Mouse (Mus musculus) frontal cortex, adult (tissue): ENCODE measurements around the gene Ctss.
A peak's percentile ranks its signal among the peaks of the same experiment; 100 is the strongest.
"Not testable (repeated sequence)": the region's sequence is repeated elsewhere in the genome, so short reads cannot be mapped to it uniquely, and the experiment has no call there.

Experiments
- ATAC-seq: cut with Nextera tagmentation; 2 replicates; pipeline ENCODE4 v1.9.2; 2017; ENCODE audit warnings: mild to moderate bottlenecking, moderate library complexity, mixed read lengths; ENCODE audit not compliant: low TSS enrichment

The Ctss gene

DNA sequence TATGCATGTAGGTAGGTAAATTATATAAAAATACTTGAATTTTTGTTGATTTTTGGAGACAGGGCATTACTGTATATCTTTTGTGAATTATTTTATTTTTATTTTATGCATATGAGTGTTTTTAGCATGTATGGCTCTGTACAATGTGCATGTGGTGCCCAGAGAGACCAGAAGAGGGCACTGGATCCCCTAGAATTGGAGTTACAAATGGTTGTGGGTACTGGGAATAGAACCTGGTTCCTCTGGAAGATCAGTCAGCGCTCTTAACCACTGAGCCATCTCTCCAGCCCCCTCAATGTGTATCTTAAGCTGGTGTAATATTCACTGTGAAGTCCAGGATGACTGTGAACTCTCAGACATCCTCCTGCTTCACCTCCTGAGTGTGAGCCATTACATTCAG, 8.3 kb downstream of the Ctss start:
- ATAC-seq: no peak

GRCm38 (mm10) chr3:95538936-95539335, 12.3 kb downstream of the Ctss start:
- no peak for ATAC-seq

DNA sequence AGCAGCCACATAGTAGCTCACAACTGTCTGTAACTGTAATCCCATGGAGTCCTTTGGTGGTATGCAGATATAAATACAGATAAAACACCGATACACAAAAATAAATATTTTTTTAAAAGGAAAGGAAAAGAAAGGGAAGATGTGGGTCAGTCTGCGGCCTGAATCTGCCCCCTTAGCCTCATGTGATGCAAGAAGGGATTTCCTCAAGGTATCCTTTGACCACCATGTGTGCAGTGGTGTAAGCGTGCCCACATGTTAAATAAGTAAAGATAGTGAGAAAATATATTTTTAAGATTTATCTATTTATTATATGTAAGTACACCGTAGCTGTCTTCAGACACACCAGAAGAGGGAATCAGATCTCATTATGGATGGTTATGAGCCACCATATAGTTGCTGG, 13.3 kb downstream of the Ctss start:
- ATAC-seq: no peak

DNA sequence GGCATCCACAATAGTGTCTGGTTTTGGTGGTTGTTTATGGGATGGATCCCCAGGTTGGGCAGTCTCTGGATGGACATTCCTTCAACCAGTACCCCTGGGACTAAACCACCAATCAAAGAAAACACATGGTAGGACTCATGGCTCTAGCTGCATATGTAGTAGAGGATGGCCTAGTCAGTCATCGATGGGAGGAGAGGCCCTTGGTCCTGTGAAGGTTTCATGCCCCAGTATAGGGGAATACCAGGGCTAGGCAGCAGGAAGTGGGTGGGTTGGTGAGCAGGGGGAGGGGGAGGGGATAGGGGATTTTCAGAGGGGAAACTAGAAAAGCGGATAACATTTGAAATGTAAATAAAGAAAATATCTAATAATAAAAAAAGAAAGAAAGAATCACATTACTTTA, 14.6 kb downstream of the Ctss start:
- ATAC-seq: not testable (repeated sequence)

DNA sequence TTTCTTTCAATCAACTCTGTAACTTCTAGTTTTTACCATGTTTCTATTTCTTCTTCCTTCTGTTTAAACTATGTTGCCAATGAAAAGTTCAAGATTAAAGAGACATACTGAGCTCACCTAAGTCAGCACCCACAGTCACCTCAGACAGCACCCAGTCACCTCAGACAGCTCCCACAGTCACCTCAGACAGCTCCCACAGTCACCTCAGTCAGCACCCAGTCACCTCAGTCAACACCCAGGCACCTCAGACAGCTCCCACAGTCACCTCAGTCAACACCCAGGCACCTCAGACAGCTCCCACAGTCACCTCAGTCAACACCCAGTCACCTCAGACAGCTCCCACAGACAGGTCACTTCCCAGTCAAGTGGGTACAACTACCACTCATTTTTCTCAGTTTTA, 15.6 kb downstream of the Ctss start:
- no peak for ATAC-seq

DNA sequence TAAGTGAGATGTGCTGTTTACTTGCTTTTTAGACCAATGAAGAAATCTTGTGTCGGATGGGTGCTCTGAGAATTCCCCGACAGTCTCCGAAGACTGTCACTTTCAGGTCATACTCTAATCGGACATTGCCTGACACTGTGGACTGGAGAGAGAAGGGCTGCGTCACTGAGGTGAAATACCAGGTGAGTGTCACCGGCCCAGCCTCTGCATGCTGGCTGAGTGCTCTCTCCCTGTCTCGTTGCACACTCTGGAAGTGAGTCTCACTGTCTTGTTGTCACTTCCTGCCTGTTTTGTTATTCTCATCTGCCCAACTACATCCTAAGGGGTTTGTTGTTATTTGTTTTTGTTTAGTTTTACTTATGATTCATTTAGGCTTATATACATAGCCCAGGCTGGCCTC, 16.4 kb downstream of the Ctss start:
- ATAC-seq: no peak

DNA sequence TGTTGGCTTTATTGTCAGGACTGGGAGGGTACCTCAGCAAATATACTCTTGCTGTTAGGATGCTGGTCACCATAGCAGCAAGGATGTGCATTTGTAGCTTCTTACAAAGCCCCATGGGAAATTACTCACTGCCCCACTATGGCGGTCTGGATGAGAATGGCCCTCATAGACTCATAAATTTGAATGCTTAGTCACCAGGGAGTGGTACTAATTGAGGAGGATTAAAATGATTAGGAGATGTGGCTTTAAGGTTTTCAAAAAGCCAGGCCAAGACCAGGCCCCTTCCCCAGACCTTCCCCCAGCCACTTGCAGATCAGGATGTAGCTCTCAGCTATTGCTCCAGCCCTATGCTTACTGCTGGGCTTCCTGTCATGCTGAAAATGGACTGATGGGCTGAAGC, 23.6 kb downstream of the Ctss start:
- ATAC-seq: no peak

GRCm38 (mm10) chr3:95553986-95554385, 27.4 kb downstream of the Ctss start:
- ATAC-seq: no peak

GRCm38 (mm10) chr3:95559437-95559836, 32.9 kb downstream of the Ctss start, which contains the start of gene Hormad1:
Hormad1 (plus strand) TSS chr3:95559677.
- ATAC-seq: no peak

DNA sequence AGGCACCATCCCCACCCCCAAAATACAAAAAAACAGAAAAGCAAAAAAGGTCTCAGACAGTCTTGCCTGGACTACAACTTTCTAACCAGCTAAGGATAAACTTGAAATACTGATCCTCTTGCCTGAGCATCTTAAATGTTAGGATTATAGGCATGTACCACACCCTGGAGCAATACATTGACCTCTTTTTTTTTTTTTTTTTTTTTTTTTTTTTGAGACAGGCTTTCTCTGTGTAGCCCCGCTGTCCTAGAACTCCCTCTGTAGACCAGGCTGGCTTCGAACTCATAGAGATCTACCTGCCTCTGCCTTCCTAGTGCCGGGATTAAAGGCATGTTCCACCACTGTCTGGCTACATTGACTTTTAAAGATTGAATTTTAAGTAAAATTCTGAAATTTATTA, 34.2 kb downstream of the Ctss start:
- ATAC-seq: no peak

GRCm38 (mm10) chr3:95561826-95562225, 35.2 kb downstream of the Ctss start:
- ATAC-seq: no peak

- no peak for ATAC-seq
Measured at GRCm38 (mm10) chr3:95569585-95569984, 43.0 kb downstream of the Ctss start.

GRCm38 (mm10) chr3:95587754-95588603, 61.4 kb downstream of the Ctss start:
- ATAC-seq: no peak; the same call in 1 of the 2 replicates

GRCm38 (mm10) chr3:95588604-95589086, 62.1 kb downstream of the Ctss start, which contains the start of gene Golph3l:
Golph3l (plus strand) TSS chr3:95588934.
- peak; percentile 100 for ATAC-seq

GRCm38 (mm10) chr3:95598734-95599133, 72.1 kb downstream of the Ctss start:
- ATAC-seq: no peak

- no peak for ATAC-seq
Measured at GRCm38 (mm10) chr3:95601287-95601686, 74.7 kb downstream of the Ctss start.
